Mouse (Mus musculus): ENCODE results near the gene Ikbkg.

DNA sequence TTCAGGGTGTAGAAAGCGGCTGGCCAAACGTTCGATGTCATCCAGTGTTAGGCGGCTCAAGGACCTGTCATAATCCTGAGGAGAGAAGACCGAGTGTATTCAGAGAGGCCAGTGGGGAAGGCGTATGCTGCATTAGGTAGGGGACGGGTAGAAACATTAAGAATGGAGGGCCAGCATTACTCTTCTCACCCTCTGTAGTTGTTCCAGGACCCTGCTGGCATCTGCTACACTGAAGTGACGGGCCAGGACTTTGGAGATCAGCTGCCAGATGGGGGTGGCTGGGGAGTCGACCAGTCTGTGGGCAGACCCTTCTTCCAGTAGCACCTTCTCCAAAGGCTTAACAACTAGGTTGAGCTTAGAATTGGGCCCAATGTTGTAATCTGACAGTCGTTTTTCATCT is 25.6 kb upstream of the Ikbkg start:
- TF ChIP-seq POLR2A (IDR thresholded peaks at IDR 0.05; ENCODE audit: low read depth, low read length) (no peak), CTCF (conservative IDR thresholded peaks at IDR 0.05; ENCODE audit: insufficient read depth, insufficient read length, low read depth, low read length) (no peak)
